ENCODE assay signal across 19 mouse cellular contexts in genomic region chr4:105182249-105182648, GRCm38 (mm10). TPM values are rescaled to one million over a fixed set of nuclear protein-coding genes. Genes with fewer than 3 reads are reported as not detected.
DNase-seq lines count a peak whose midpoint lies in the region; ATAC-seq and TF ChIP-seq lines count a peak whose summit lies in the region.
"Had no signal": no experiment of that assay in that cellular context is flagged by ENCODE, and none has a peak within 500 bp of the region (broad histone marks: within the 10 kb centered on the region; RNA-seq: fewer than 3 reads in every experiment).

No protein-coding gene starts in this region.

- H3K9me3 ChIP-seq in neural tube, embryonic 11.5 days (ENCODE audit: control insufficient read depth, low read length) = no peaks in the 10 kb centered on the region
- H3K9me3 ChIP-seq in forebrain, postnatal 0 days (ENCODE audit: low read length) = no peaks in the 10 kb centered on the region
- H3K9me3 ChIP-seq in midbrain, embryonic 11.5 days (ENCODE audit: control insufficient read depth, low read length) = no peaks in the 10 kb centered on the region
- no peaks in the 10 kb centered on the region for H3K9me3 ChIP-seq in neural tube, embryonic 15.5 days (replicated peaks)
- H3K9me3 ChIP-seq in lung, postnatal 0 days (ENCODE audit: low read length) = no peaks in the 10 kb centered on the region
- H3K9me3 ChIP-seq: embryonic facial prominence, embryonic 15.5 days; limb, embryonic 15.5 days; lung, embryonic 15.5 days; megakaryocyte, embryonic 14.5 days had no signal

- no peak for TF ChIP-seq EP300 in lung, postnatal 0 days (IDR thresholded peaks at IDR 0.05)

- no peak overlapping the region for H3K4me3 ChIP-seq in neural tube, embryonic 11.5 days (ENCODE audit: low read depth, low read length)
- no peak overlapping the region for H3K4me3 ChIP-seq in forebrain, postnatal 0 days (ENCODE audit: low read depth, low read length)
- H3K4me3 ChIP-seq in midbrain, embryonic 11.5 days (ENCODE audit: low read depth, low read length) = no peak overlapping the region
- H3K4me3 ChIP-seq in neural tube, embryonic 15.5 days (replicated peaks) = no peak overlapping the region
- H3K4me3 ChIP-seq in lung, postnatal 0 days (ENCODE audit: low read depth, low read length) = no peak overlapping the region
- H3K4me3 ChIP-seq: embryonic facial prominence, embryonic 15.5 days; left cerebral cortex, adult 2 months; limb, embryonic 15.5 days; lung, embryonic 15.5 days; megakaryocyte, embryonic 14.5 days had no signal

- no peak overlapping the region for H3K4me2 ChIP-seq in neural tube, embryonic 11.5 days (ENCODE audit: low read depth)
- no peak overlapping the region for H3K4me2 ChIP-seq in forebrain, postnatal 0 days (ENCODE audit: low read depth)
- no peak overlapping the region for H3K4me2 ChIP-seq in midbrain, embryonic 11.5 days
- no peak overlapping the region for H3K4me2 ChIP-seq in neural tube, embryonic 15.5 days
- no peak overlapping the region for H3K4me2 ChIP-seq in lung, postnatal 0 days (replicated peaks; ENCODE audit: low read depth, low read length)
- H3K4me2 ChIP-seq: embryonic facial prominence, embryonic 15.5 days; limb, embryonic 15.5 days; lung, embryonic 15.5 days had no signal

- H3K4me1 ChIP-seq in neural tube, embryonic 11.5 days (ENCODE audit: control insufficient read depth, insufficient read depth, low read length) = peaks cover 13% of the 10 kb centered on the region; the same call in 1 of the 2 replicates
- peaks cover 8% of the 10 kb centered on the region for H3K4me1 ChIP-seq in forebrain, postnatal 0 days (ENCODE audit: insufficient read depth)
- H3K4me1 ChIP-seq in midbrain, embryonic 11.5 days (ENCODE audit: control insufficient read depth, insufficient read depth, low read length) = peaks cover 34% of the 10 kb centered on the region
- peaks cover 23% of the 10 kb centered on the region for H3K4me1 ChIP-seq in neural tube, embryonic 15.5 days
- peaks cover 4% of the 10 kb centered on the region; the same call in 1 of the 2 replicates for H3K4me1 ChIP-seq in lung, postnatal 0 days (ENCODE audit: insufficient read depth, low read depth, low read length)

- WGBS in neural tube, embryonic 11.5 days = 50% methylated on average over 5 of the region's 5 CpGs
- 23% methylated on average over 5 of the region's 5 CpGs for WGBS in forebrain, postnatal 0 days
- WGBS in midbrain, embryonic 11.5 days = 55% methylated on average over 4 of the region's 5 CpGs
- WGBS in neural tube, embryonic 15.5 days = 39% methylated on average over 5 of the region's 5 CpGs
- 57% methylated on average over 5 of the region's 5 CpGs for WGBS in lung, postnatal 0 days

- DNase-seq in neural tube, embryonic 11.5 days (ENCODE audit: low spot score) = no peak
- DNase-seq in neural tube, embryonic 10.5 days (ENCODE audit: extremely low spot score, low spot score) = no peak
- no peak for DNase-seq in forebrain, postnatal 0 days
- DNase-seq in midbrain, embryonic 11.5 days (ENCODE audit: low spot score, missing footprints) = peak; percentile 90
- no peak for DNase-seq in adrenal gland, postnatal 14 days
- DNase-seq in lung, postnatal 0 days (ENCODE audit: low spot score) = no peak
- DNase-seq in kidney, postnatal 36 days = no peak
- DNase-seq: adrenal gland, postnatal 25 days; heart, postnatal 36 days; kidney, adult 8-10 months; right cerebral cortex, postnatal 14 days; thymus, adult 2 months had no signal

- no peak for ATAC-seq in neural tube, embryonic 11.5 days (ENCODE audit: insufficient read depth, low FRiP score, low TSS enrichment)
- ATAC-seq in forebrain, postnatal 0 days = 0 out of 2 replicates have a peak, but pooled peaks have one; percentile 25
- peak; percentile 43; the same call in 1 of the 2 replicates for ATAC-seq in midbrain, embryonic 11.5 days (ENCODE audit: low FRiP score)
- peak; percentile 28; the same call in 1 of the 2 replicates for ATAC-seq in neural tube, embryonic 15.5 days (ENCODE audit: low FRiP score)
- no peak for ATAC-seq in lung, postnatal 0 days

- TF ChIP-seq CTCF in forebrain, postnatal 0 days (IDR thresholded peaks at IDR 0.05; ENCODE audit: low read depth) = no peak
- TF ChIP-seq CTCF in lung, postnatal 0 days (IDR thresholded peaks at IDR 0.05) = no peak

- no peaks in the 10 kb centered on the region for H3K27me3 ChIP-seq in neural tube, embryonic 11.5 days (ENCODE audit: control insufficient read depth, insufficient read depth, low read length)
- H3K27me3 ChIP-seq in forebrain, postnatal 0 days (ENCODE audit: insufficient read depth, low read length) = no peaks in the 10 kb centered on the region
- H3K27me3 ChIP-seq in midbrain, embryonic 11.5 days (ENCODE audit: control insufficient read depth, insufficient read depth, low read length) = no peaks in the 10 kb centered on the region
- no peaks in the 10 kb centered on the region for H3K27me3 ChIP-seq in neural tube, embryonic 15.5 days (replicated peaks)
- H3K27me3 ChIP-seq in lung, postnatal 0 days (replicated peaks; ENCODE audit: insufficient read depth, low read length) = no peaks in the 10 kb centered on the region
- H3K27me3 ChIP-seq: embryonic facial prominence, embryonic 15.5 days; limb, embryonic 15.5 days; lung, embryonic 15.5 days; megakaryocyte, embryonic 14.5 days had no signal

- H3K9ac ChIP-seq in neural tube, embryonic 11.5 days (ENCODE audit: low read length) = no peak overlapping the region
- no peak overlapping the region for H3K9ac ChIP-seq in forebrain, postnatal 0 days
- H3K9ac ChIP-seq in midbrain, embryonic 11.5 days (ENCODE audit: low read length) = no peak overlapping the region
- H3K9ac ChIP-seq in neural tube, embryonic 15.5 days (replicated peaks) = no peak overlapping the region
- H3K9ac ChIP-seq in lung, postnatal 0 days (replicated peaks; ENCODE audit: low read depth) = no peak overlapping the region
- H3K9ac ChIP-seq: embryonic facial prominence, embryonic 15.5 days; limb, embryonic 15.5 days; lung, embryonic 15.5 days had no signal

- H3K36me3 ChIP-seq in neural tube, embryonic 11.5 days (ENCODE audit: control insufficient read depth, insufficient read depth, low read length) = no peaks in the 10 kb centered on the region
- H3K36me3 ChIP-seq in forebrain, postnatal 0 days (ENCODE audit: insufficient read depth) = no peaks in the 10 kb centered on the region
- no peaks in the 10 kb centered on the region for H3K36me3 ChIP-seq in midbrain, embryonic 11.5 days (ENCODE audit: control insufficient read depth, insufficient read depth, low read length)
- H3K36me3 ChIP-seq in neural tube, embryonic 15.5 days = no peaks in the 10 kb centered on the region
- H3K36me3 ChIP-seq in lung, postnatal 0 days (ENCODE audit: insufficient read depth, low read length) = no peaks in the 10 kb centered on the region

- 0 out of 2 replicates have a peak overlapping the region, but pooled peaks have one; percentile 10 for H3K27ac ChIP-seq in neural tube, embryonic 11.5 days (ENCODE audit: low read depth, low read length)
- H3K27ac ChIP-seq in forebrain, postnatal 0 days (ENCODE audit: low read depth, low read length) = peak overlapping the region; percentile 29; the same call in 1 of the 2 replicates
- peak overlapping the region; percentile 91 for H3K27ac ChIP-seq in midbrain, embryonic 11.5 days (ENCODE audit: low read depth, low read length)
- peak overlapping the region; percentile 80 for H3K27ac ChIP-seq in neural tube, embryonic 15.5 days (replicated peaks)
- H3K27ac ChIP-seq in lung, postnatal 0 days (ENCODE audit: low read length) = no peak overlapping the region
- H3K27ac ChIP-seq: embryonic facial prominence, embryonic 15.5 days; limb, embryonic 15.5 days; lung, embryonic 15.5 days had no signal

RNA-seq across cellular contexts. Expression of gene Plpp3, which starts 25.1 kb away (rescaled TPM):
- polyA plus RNA-seq in neural tube, embryonic 11.5 days (2014; fragmentation: Nextera tagmentation; extraction: Ambion mirVana) = 48.3 and 48.9 TPM in 2 replicates
- total RNA-seq in forebrain, postnatal 0 days (2014; rRNA removed) = 64.8 and 87.3 TPM in 2 replicates
- 82.8 and 117 TPM in 2 replicates for polyA plus RNA-seq in forebrain, postnatal 0 days (2015; fragmentation: Nextera tagmentation; extraction: Ambion mirVana)
- polyA plus RNA-seq in midbrain, embryonic 11.5 days (2014; fragmentation: Nextera tagmentation; extraction: Ambion mirVana) = 46.3 and 47.0 TPM in 2 replicates
- 72.6 and 73.6 TPM in 2 replicates for polyA plus RNA-seq in neural tube, embryonic 15.5 days (2015; fragmentation: Nextera tagmentation; extraction: Ambion mirVana)
- total RNA-seq in adrenal gland, postnatal 14 days (2021) = 190 and 195 TPM in 2 replicates
- 134 and 140 TPM in 2 replicates for polyA plus RNA-seq in lung, postnatal 0 days (2015; fragmentation: Nextera tagmentation; extraction: Ambion mirVana)
- total RNA-seq: MEL had no signal

Comparison
In these comparisons a context has a peak if more than half of its experiments do, and no peak if none do; other contexts are left out.
1. ATAC-seq: peak in forebrain, postnatal 0 days (single experiment), midbrain, embryonic 11.5 days (single experiment) and neural tube, embryonic 15.5 days (single experiment); none in neural tube, embryonic 11.5 days (single experiment) and lung, postnatal 0 days (single experiment).